In genomic region chr7:73208479-73208816, GRCm38 (mm10) we compare ENCODE assay signal across 11 mouse cellular contexts.
DNase-seq lines count a peak whose midpoint lies in the region; ATAC-seq lines count a peak whose summit lies in the region.
"Had no signal": no experiment of that assay in that cellular context is flagged by ENCODE, and none has a peak within 500 bp of the region (broad histone marks: within the 10 kb centered on the region; RNA-seq: fewer than 3 reads in every experiment).

No protein-coding gene starts in this region.

- no peak for DNase-seq in lung, postnatal 14 days
- no peak for DNase-seq in forebrain, embryonic 14.5 days (ENCODE audit: low spot score)
- no peak for DNase-seq in midbrain, embryonic 10.5 days (ENCODE audit: low spot score)
- no peak for DNase-seq in adrenal gland, adult 8-10 months
- no peak for DNase-seq in gastrocnemius, postnatal 10 days
- no peak for DNase-seq in left cerebral cortex, adult 9 months (ENCODE audit: low spot score in 2 of 2)
- DNase-seq: gastrocnemius, adult 2 months; thymus, postnatal 36 days had no signal

- no peaks in the 10 kb centered on the region for H3K27me3 ChIP-seq in lung, embryonic 15.5 days
- no peaks in the 10 kb centered on the region for H3K27me3 ChIP-seq in forebrain, embryonic 14.5 days (replicated peaks; ENCODE audit: control insufficient read depth, insufficient read depth, low read length)
- H3K27me3 ChIP-seq in midbrain, embryonic 10.5 days (ENCODE audit: low read depth, poor library complexity, severe bottlenecking): no peaks in the 10 kb centered on the region
- H3K27me3 ChIP-seq in stomach, embryonic 16.5 days (ENCODE audit: control insufficient read depth, insufficient read depth, low read length): no peaks in the 10 kb centered on the region

- H3K36me3 ChIP-seq in lung, embryonic 15.5 days: no peaks in the 10 kb centered on the region
- H3K36me3 ChIP-seq in forebrain, embryonic 14.5 days (ENCODE audit: control insufficient read depth, insufficient read depth, low read length): no peaks in the 10 kb centered on the region
- peaks cover 10% of the 10 kb centered on the region; the same call in 1 of the 2 replicates for H3K36me3 ChIP-seq in midbrain, embryonic 10.5 days
- H3K36me3 ChIP-seq in stomach, embryonic 16.5 days (ENCODE audit: control insufficient read depth, insufficient read depth, low read length): no peaks in the 10 kb centered on the region

- ATAC-seq in lung, embryonic 15.5 days (ENCODE audit: borderline replicate concordance, extremely low read depth, low FRiP score, low TSS enrichment): peak; percentile 14; the same call in 1 of the 2 replicates
- peak; percentile 42 for ATAC-seq in forebrain, embryonic 14.5 days
- ATAC-seq in stomach, embryonic 16.5 days (ENCODE audit: insufficient read depth, low FRiP score): peak; percentile 35; the same call in 1 of the 2 replicates

- H3K4me1 ChIP-seq in lung, embryonic 15.5 days: peaks cover 18% of the 10 kb centered on the region
- H3K4me1 ChIP-seq in forebrain, embryonic 14.5 days (ENCODE audit: control insufficient read depth, insufficient read depth, low read length): peaks cover 43% of the 10 kb centered on the region
- peaks cover 45% of the 10 kb centered on the region for H3K4me1 ChIP-seq in midbrain, embryonic 10.5 days
- peaks cover 5% of the 10 kb centered on the region for H3K4me1 ChIP-seq in stomach, embryonic 16.5 days (ENCODE audit: control insufficient read depth, insufficient read depth, low read length)

- peak overlapping the region; percentile 28 for H3K4me2 ChIP-seq in lung, embryonic 15.5 days
- peak overlapping the region; percentile 14; the same call in 1 of the 2 replicates for H3K4me2 ChIP-seq in forebrain, embryonic 14.5 days (ENCODE audit: low read length)
- peak overlapping the region; percentile 10 for H3K4me2 ChIP-seq in stomach, embryonic 16.5 days (ENCODE audit: low read depth, low read length)

- WGBS in lung, embryonic 15.5 days: 79% methylated on average over 4 of the region's 4 CpGs
- 2% methylated on average over 4 of the region's 4 CpGs for WGBS in forebrain, embryonic 14.5 days
- 46% methylated on average over 4 of the region's 4 CpGs for WGBS in midbrain, embryonic 10.5 days
- 53% methylated on average over 4 of the region's 4 CpGs for WGBS in stomach, embryonic 16.5 days

- no peaks in the 10 kb centered on the region for H3K9me3 ChIP-seq in lung, embryonic 15.5 days
- H3K9me3 ChIP-seq in forebrain, embryonic 14.5 days (replicated peaks; ENCODE audit: control insufficient read depth, low read length): peaks cover 6% of the 10 kb centered on the region
- H3K9me3 ChIP-seq in midbrain, embryonic 10.5 days (replicated peaks): peaks cover 14% of the 10 kb centered on the region; the same call in 1 of the 2 replicates
- peaks cover 3% of the 10 kb centered on the region; the same call in 1 of the 2 replicates for H3K9me3 ChIP-seq in stomach, embryonic 16.5 days (replicated peaks; ENCODE audit: control insufficient read depth, low read length)

- no peak overlapping the region for H3K9ac ChIP-seq in lung, embryonic 15.5 days
- H3K9ac ChIP-seq in forebrain, embryonic 14.5 days (ENCODE audit: low read length): no peak overlapping the region
- peak overlapping the region; percentile 4; the same call in 1 of the 2 replicates for H3K9ac ChIP-seq in stomach, embryonic 16.5 days (ENCODE audit: low read length)

- H3K27ac ChIP-seq in lung, embryonic 15.5 days: peak overlapping the region; percentile 70
- peak overlapping the region; percentile 84 for H3K27ac ChIP-seq in forebrain, embryonic 14.5 days (ENCODE audit: low read depth, low read length)
- H3K27ac ChIP-seq in midbrain, embryonic 10.5 days (replicated peaks): peak overlapping the region; percentile 93
- peak overlapping the region; percentile 75 for H3K27ac ChIP-seq in stomach, embryonic 16.5 days (ENCODE audit: low read length)
- H3K27ac ChIP-seq: gastrocnemius, adult 2 months had no signal

- H3K4me3 ChIP-seq in lung, embryonic 15.5 days: no peak overlapping the region
- H3K4me3 ChIP-seq in forebrain, embryonic 14.5 days (ENCODE audit: low read depth, low read length): no peak overlapping the region
- peak overlapping the region; percentile 24; the same call in 1 of the 2 replicates for H3K4me3 ChIP-seq in midbrain, embryonic 10.5 days
- H3K4me3 ChIP-seq in stomach, embryonic 16.5 days (replicated peaks; ENCODE audit: low read length): no peak overlapping the region
- H3K4me3 ChIP-seq: gastrocnemius, adult 2 months; myocyte had no signal
